Mouse (Mus musculus): ENCODE data around the gene Vps9d1. TPM values are rescaled to one million over a fixed set of nuclear protein-coding genes. Genes with fewer than 3 reads are reported as not detected.

The Vps9d1 gene
- total RNA-seq (2023) = 10 to 100 TPM; 38.2 to 42.2 TPM

GRCm38 (mm10) chr8:123254099-123254885, at the start of gene Vps9d1, which contains the start of gene Zfp276:
TSS of gene Vps9d1 (minus strand) at chr8:123254348.
TSS of gene Zfp276 (plus strand) at chr8:123254195.

GRCm38 (mm10) chr8:123235520-123236497, 18.3 kb downstream of the Vps9d1 start, which contains the start of gene Spata2l:
TSS of gene Spata2l (minus strand) at chr8:123236233.

GRCm38 (mm10) chr8:123224278-123225266, 29.6 kb downstream of the Vps9d1 start, which contains the start of gene Cdk10:
TSS of gene Cdk10 (plus strand) at chr8:123224842.

GRCm38 (mm10) chr8:123212321-123213117, 41.6 kb downstream of the Vps9d1 start, which contains the start of the genes Chmp1a and Spata33:
TSS of gene Chmp1a (minus strand) at chr8:123212763.
TSS of gene Spata33 (plus strand) at chr8:123212832.

Other genes starting within 250 kb of the Vps9d1 start
- gene Ankrd11, start 212.1 kb downstream of the Vps9d1 start, total RNA-seq (2023) = 100 to 1,000 TPM; 133 to 155 TPM
- 10 to 100 TPM; 31.3 to 32.6 TPM for gene Spg7, start 191.4 kb downstream of the Vps9d1 start, total RNA-seq (2023)
- 100 to 1,000 TPM; 435 to 532 TPM for gene Rpl13, start 152.0 kb downstream of the Vps9d1 start, total RNA-seq (2023)
- not detected for gene Cpne7, start 137.0 kb downstream of the Vps9d1 start, total RNA-seq (2023)
- under 1 TPM in 1 of 2 experiments, not detected in 1; 0.37 TPM for gene Sult5a1, start 96.0 kb downstream of the Vps9d1 start, total RNA-seq (2023)
- gene Dpep1, start 68.1 kb downstream of the Vps9d1 start, total RNA-seq (2023) = not detected
- 10 to 100 TPM; 52.4 to 81.8 TPM for gene Chmp1a, start 41.6 kb downstream of the Vps9d1 start, total RNA-seq (2023)
- not detected for gene Spata33, start 41.5 kb downstream of the Vps9d1 start, total RNA-seq (2023)
- gene Cdk10, start 29.5 kb downstream of the Vps9d1 start, total RNA-seq (2023) = 10 to 100 TPM; 27.1 TPM
- gene Spata2l, start 18.1 kb downstream of the Vps9d1 start, total RNA-seq (2023) = 1 to 10 TPM; 4.2 to 4.7 TPM
- 10 to 100 TPM; 36.9 to 43.0 TPM for gene Zfp276, start 153 bp downstream of the Vps9d1 start, total RNA-seq (2023)
- gene Fanca, start 64.2 kb upstream of the Vps9d1 start, total RNA-seq (2023) = 10 to 100 TPM; 46.4 to 55.6 TPM
- gene Spire2, start 78.4 kb upstream of the Vps9d1 start, total RNA-seq (2023) = under 1 TPM; 0.42 to 0.66 TPM
- gene Tcf25, start 119.4 kb upstream of the Vps9d1 start, total RNA-seq (2023) = 100 to 1,000 TPM; 125 to 150 TPM
- not detected for gene Mc1r, start 152.8 kb upstream of the Vps9d1 start, total RNA-seq (2023)
- under 1 TPM in 1 of 2 experiments, not detected in 1; 0.55 TPM for gene Tubb3, start 157.1 kb upstream of the Vps9d1 start, total RNA-seq (2023)
- gene Def8, start 169.2 kb upstream of the Vps9d1 start, total RNA-seq (2023) = 10 to 100 TPM; 41.2 to 44.3 TPM
- gene Afg3l1, start 223.6 kb upstream of the Vps9d1 start, total RNA-seq (2023) = 10 to 100 TPM; 30.9 to 34.3 TPM